Mouse (Mus musculus) liver, embryonic 14.5 days (tissue): Measurements from ENCODE around the gene Nme6. TPM values are rescaled to one million over a fixed set of nuclear protein-coding genes. Genes with fewer than 3 reads are reported as not detected.

ENCODE experiments used
- ATAC-seq: fragments of 200-750 bp; cut with Nextera tagmentation; 2 replicates; pipeline ENCODE4 v1.8.0; 2017; ENCODE audit warnings: moderate number of reproducible peaks, mild to moderate bottlenecking, moderate library complexity; ENCODE audit not compliant: insufficient read depth
- DNase-seq, 3 experiments: peaks; one replicate each; pipeline ENCODE4 v3.0.0-alpha.2; 2012 to 2013; ENCODE audit warnings: low read depth in 3 of 3, low spot score in 3 of 3
- H3K27ac ChIP-seq: fragments of 300-500 bp; sonication (generic); 2 replicates; pipeline ENCODE4 v1.5.1; 2014; ENCODE audit warnings: moderate library complexity, mild to moderate bottlenecking, control low read depth, inconsistent platforms
- H3K27me3 ChIP-seq: fragments of 300-500 bp; sonication (generic); 2 replicates; pipeline ENCODE4 v1.6.1; 2014; ENCODE audit warnings: mild to moderate bottlenecking, low read length, moderate library complexity; ENCODE audit not compliant: control insufficient read depth, insufficient read depth
- H3K36me3 ChIP-seq: fragments of 300-500 bp; sonication (generic); replicated peaks from 2 replicates; pipeline ENCODE4 v1.6.1; 2014; ENCODE audit warnings: low read depth; ENCODE audit not compliant: control insufficient read depth, insufficient read depth
- H3K4me1 ChIP-seq, 2 experiments: fragments of 200-500 bp in 1 of 2; fragments of 300-500 bp in 1 of 2; sonication (generic) in 1 of 2; replicated peaks; 2 replicates each; pipeline ENCODE4 v1.6.1; 2012 to 2014; ENCODE audit warnings: antibody characterized with exemption in 1 of 2, inconsistent platforms in 1 of 2, low read length in 1 of 2; ENCODE audit not compliant: control insufficient read depth in 2 of 2, insufficient read depth in 2 of 2
- H3K4me2 ChIP-seq: fragments of 300-500 bp; sonication (generic); 2 replicates; pipeline ENCODE4 v1.6.1; 2014; ENCODE audit warnings: low read depth, mild to moderate bottlenecking, control low read depth, moderate library complexity
- H3K4me3 ChIP-seq, 2 experiments: fragments of 200-500 bp in 1 of 2; fragments of 300-500 bp in 1 of 2; sonication (generic) in 1 of 2; 2 replicates each; pipeline ENCODE4 v1.5.1; 2012 to 2014; ENCODE audit warnings: low read depth in 2 of 2, low read length in 2 of 2, mild to moderate bottlenecking in 2 of 2, control low read depth in 1 of 2, inconsistent platforms in 1 of 2, moderate library complexity in 1 of 2; ENCODE audit not compliant: insufficient read depth in 1 of 2
- H3K9ac ChIP-seq: fragments of 300-500 bp; sonication (generic); replicated peaks from 2 replicates; pipeline ENCODE4 v1.6.1; 2014; ENCODE audit warnings: mild to moderate bottlenecking, control low read depth, moderate library complexity
- H3K9me3 ChIP-seq: fragments of 300-500 bp; sonication (generic); 2 replicates; pipeline ENCODE4 v1.6.1; 2016; ENCODE audit warnings: low read length, mixed read lengths; ENCODE audit not compliant: control insufficient read depth
- CTCF ChIP-seq: IDR thresholded peaks from 2 replicates; pipeline ENCODE4 v1.5.1; 2016; ENCODE audit warnings: antibody characterized with exemption, low read depth, control low read depth
- EP300 ChIP-seq: IDR thresholded peaks from 2 replicates; pipeline ENCODE4 v1.6.1; 2016; ENCODE audit warnings: antibody characterized with exemption, low read depth
- WGBS: fragments of 180-500 bp; shearing (Covaris S2); extraction: QIAGEN DNeasy Blood & Tissue Kit; methylation state at CpG from one replicate; pipeline ENCODE4 v1.1.7; 2014; ENCODE audit not compliant: insufficient replicate concordance; 5-methylcytosine and 5-hydroxymethylcytosine counted together
- polyA plus RNA-seq, 2 experiments: library from polyadenylated mRNA; depleted of rRNA in 1 of 2; stranded (reverse) in 1 of 2; unstranded in 1 of 2; fragments of >200 nt; fragmentation: Nextera tagmentation in 1 of 2; extraction: Ambion mirVana in 1 of 2; gene quantifications; 2 replicates each; pipeline versions ENCODE4 v1.2.1 to v1.2.3; 2012 to 2014

The Nme6 gene
- polyA plus RNA-seq, 2 experiments = 34.0 to 54.6 TPM

GRCm38 (mm10) chr9:109806260-109806659, 26.3 kb upstream of the Nme6 start:
- H3K4me2 ChIP-seq = no peak overlapping the region
- no peak overlapping the region for H3K27ac ChIP-seq
- H3K9ac ChIP-seq = no peak overlapping the region
- no peaks in the 10 kb centered on the region for H3K4me1 ChIP-seq
- 24% methylated on average over 1 of the region's 1 CpGs for WGBS
- H3K27me3 ChIP-seq = no peaks in the 10 kb centered on the region
- no peak for DNase-seq
- no peak for ATAC-seq
- H3K4me3 ChIP-seq = no peak overlapping the region
- no peaks in the 10 kb centered on the region for H3K9me3 ChIP-seq
- TF ChIP-seq CTCF (no peak), EP300 (no peak)
- no peaks in the 10 kb centered on the region for H3K36me3 ChIP-seq

GRCm38 (mm10) chr9:109806695-109807293, 25.8 kb upstream of the Nme6 start:
- Histone ChIP-seq H3K4me3 (no peak overlapping the region), H3K9ac (no peak overlapping the region), H3K27me3 (no peaks in the 10 kb centered on the region), H3K9me3 (no peaks in the 10 kb centered on the region), H3K36me3 (no peaks in the 10 kb centered on the region), H3K4me1 (no peaks in the 10 kb centered on the region), H3K27ac (no peak overlapping the region), H3K4me2 (no peak overlapping the region)
- no peak for DNase-seq
- 59% methylated on average over 2 of the region's 2 CpGs for WGBS
- TF ChIP-seq CTCF (no peak), EP300 (no peak)
- ATAC-seq = no peak

- no peak for DNase-seq
- Histone ChIP-seq H3K4me2 (no peak overlapping the region), H3K27ac (no peak overlapping the region), H3K36me3 (no peaks in the 10 kb centered on the region), H3K9ac (no peak overlapping the region), H3K27me3 (no peaks in the 10 kb centered on the region), H3K9me3 (no peaks in the 10 kb centered on the region), H3K4me1 (no peaks in the 10 kb centered on the region), H3K4me3 (no peak overlapping the region)
- 29% methylated on average over 3 of the region's 3 CpGs for WGBS
- no peak for ATAC-seq
- TF ChIP-seq CTCF (no peak), EP300 (no peak)
Measured at GRCm38 (mm10) chr9:109807898-109808297, 24.7 kb upstream of the Nme6 start.

GRCm38 (mm10) chr9:109811980-109812379, 20.6 kb upstream of the Nme6 start, which contains the start of gene Spink8:
Gene Spink8, plus strand, starts transcription at chr9:109812280.
- Histone ChIP-seq H3K9ac (no peak within 1 kb of the TSS), H3K4me1 (no peaks in the 10 kb centered on the region), H3K27me3 (no peaks in the 10 kb centered on the region), H3K4me3 (no peak within 1 kb of the TSS), H3K4me2 (no peak within 1 kb of the TSS), H3K27ac (no peak within 1 kb of the TSS), H3K36me3 (no peaks in the 10 kb centered on the region), H3K9me3 (no peaks in the 10 kb centered on the region)
- no peak for DNase-seq
- 54% methylated on average over 1 of the region's 1 CpGs for WGBS
- TF ChIP-seq CTCF = no peak
- no peak for TF ChIP-seq EP300
- no peak for ATAC-seq

- Histone ChIP-seq H3K36me3 (no peaks in the 10 kb centered on the region), H3K4me1 (no peaks in the 10 kb centered on the region), H3K9ac (no peak overlapping the region), H3K4me3 (no peak overlapping the region), H3K27me3 (no peaks in the 10 kb centered on the region), H3K4me2 (no peak overlapping the region), H3K9me3 (no peaks in the 10 kb centered on the region), H3K27ac (no peak overlapping the region)
- ATAC-seq = no peak
- DNase-seq = no peak
- TF ChIP-seq CTCF = no peak
- no peak for TF ChIP-seq EP300
- 38% methylated on average over 7 of the region's 7 CpGs for WGBS
Measured at GRCm38 (mm10) chr9:109813424-109813823, 19.1 kb upstream of the Nme6 start.
